16 mouse cellular contexts compared by ENCODE assay signal in the genomic region with DNA sequence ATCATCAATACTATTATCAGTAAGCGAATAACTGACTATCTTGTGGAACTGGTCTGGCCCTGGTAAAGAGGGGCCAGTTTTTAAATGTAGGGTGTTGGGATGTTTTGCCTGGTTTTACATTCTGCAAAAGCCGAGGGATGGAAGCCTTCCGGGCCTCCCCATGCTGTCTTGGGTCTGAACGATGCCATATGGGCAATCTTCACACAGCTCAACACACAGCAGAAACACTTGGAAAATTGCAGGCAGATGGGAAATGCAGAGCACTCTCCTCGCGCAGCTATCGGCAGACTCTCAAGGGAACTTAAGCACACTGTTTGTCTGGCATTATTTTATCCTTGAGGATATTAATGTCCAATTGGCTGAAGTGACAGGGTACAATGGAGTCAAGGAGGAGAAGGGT.
DNase-seq lines count a peak whose midpoint lies in the region; ATAC-seq lines count a peak whose summit lies in the region.
"Had no signal": no experiment of that assay in that cellular context is flagged by ENCODE, and none has a peak within 500 bp of the region (broad histone marks: within the 10 kb centered on the region; RNA-seq: fewer than 3 reads in every experiment).

No protein-coding gene starts in this region.

- no peak overlapping the region for H3K4me3 ChIP-seq in limb, embryonic 13.5 days
- H3K4me3 ChIP-seq in liver, embryonic 12.5 days = no peak overlapping the region
- H3K4me3 ChIP-seq: midbrain, embryonic 10.5 days had no signal

- H3K36me3 ChIP-seq in limb, embryonic 13.5 days = no peaks in the 10 kb centered on the region
- no peaks in the 10 kb centered on the region for H3K36me3 ChIP-seq in liver, embryonic 12.5 days
- H3K36me3 ChIP-seq: G1E; midbrain, embryonic 10.5 days had no signal

- no peak overlapping the region for H3K27ac ChIP-seq in limb, embryonic 13.5 days
- H3K27ac ChIP-seq in liver, embryonic 12.5 days = no peak overlapping the region
- H3K27ac ChIP-seq: liver, embryonic 14.5 days; midbrain, embryonic 10.5 days had no signal

- peak; percentile 43; the same call in 1 of the 2 replicates for ATAC-seq in limb, embryonic 13.5 days (ENCODE audit: low FRiP score, low read depth)
- no peak for ATAC-seq in liver, embryonic 12.5 days
- ATAC-seq: hindbrain, embryonic 16.5 days had no signal

- H3K9me3 ChIP-seq in limb, embryonic 13.5 days = no peaks in the 10 kb centered on the region
- H3K9me3 ChIP-seq in liver, embryonic 12.5 days (replicated peaks) = no peaks in the 10 kb centered on the region
- H3K9me3 ChIP-seq: G1E; midbrain, embryonic 10.5 days had no signal

- H3K27me3 ChIP-seq in limb, embryonic 13.5 days = no peaks in the 10 kb centered on the region
- no peaks in the 10 kb centered on the region for H3K27me3 ChIP-seq in liver, embryonic 12.5 days (replicated peaks)

- peak; percentile 15 for DNase-seq in layer of hippocampus, adult 11-12 months (ENCODE audit: low spot score)
- no peak for DNase-seq in layer of hippocampus, postnatal 25 days (ENCODE audit: extremely low spot score in 1 of 2, low spot score in 1 of 2)
- peak; percentile 14 for DNase-seq in right cerebral cortex, adult 18-20 months
- no peak for DNase-seq in right cerebral cortex, postnatal 14 days
- DNase-seq in urinary bladder, adult 18-20 months (ENCODE audit: low spot score in 2 of 2) = no peak
- DNase-seq: adrenal gland, adult 8-10 months; heart, adult 18-20 months; heart, postnatal 10 days; kidney, adult 2 months; lung, postnatal 10 days had no signal

- H3K4me2 ChIP-seq in limb, embryonic 13.5 days (replicated peaks) = no peak overlapping the region
- no peak overlapping the region for H3K4me2 ChIP-seq in liver, embryonic 12.5 days

- WGBS in limb, embryonic 13.5 days = 52% methylated on average over 7 of the region's 7 CpGs
- WGBS in liver, embryonic 12.5 days (ENCODE audit: insufficient replicate concordance) = 71% methylated on average over 7 of the region's 7 CpGs

- H3K9ac ChIP-seq in limb, embryonic 13.5 days = no peak overlapping the region
- no peak overlapping the region for H3K9ac ChIP-seq in liver, embryonic 12.5 days
- H3K9ac ChIP-seq: liver, embryonic 14.5 days had no signal

- H3K4me1 ChIP-seq in limb, embryonic 13.5 days = peaks cover 15% of the 10 kb centered on the region
- no peaks in the 10 kb centered on the region for H3K4me1 ChIP-seq in liver, embryonic 12.5 days
- H3K4me1 ChIP-seq: midbrain, embryonic 10.5 days had no signal

Comparison
In these comparisons a context has a peak if more than half of its experiments do, and no peak if none do; other contexts are left out.
1. DNase-seq: peak in layer of hippocampus, adult 11-12 months (single experiment) and right cerebral cortex, adult 18-20 months (single experiment); none in layer of hippocampus, postnatal 25 days (0 of 2), right cerebral cortex, postnatal 14 days (single experiment) and urinary bladder, adult 18-20 months (0 of 2).